Mouse (Mus musculus) midbrain, embryonic 15.5 days (tissue): ENCODE results near the gene Rusc2. TPM values are rescaled to one million over a fixed set of nuclear protein-coding genes. Genes with fewer than 3 reads are reported as not detected.

ENCODE experiments used
- ATAC-seq: fragments of 200-750 bp; cut with Nextera tagmentation; replicated peaks from 2 replicates; pipeline ENCODE4 v1.8.0; 2017; ENCODE audit warnings: moderate TSS enrichment
- H3K27ac ChIP-seq: fragments of 300-500 bp; sonication (generic); 2 replicates; pipeline ENCODE4 v1.5.1; 2015; ENCODE audit warnings: mild to moderate bottlenecking, inconsistent platforms
- H3K27me3 ChIP-seq: fragments of 300-500 bp; sonication (generic); replicated peaks from 2 replicates; pipeline ENCODE4 v1.6.1; 2015; ENCODE audit warnings: inconsistent platforms
- H3K36me3 ChIP-seq: fragments of 300-500 bp; sonication (generic); replicated peaks from 2 replicates; pipeline ENCODE4 v1.6.1; 2015; ENCODE audit warnings: inconsistent platforms
- H3K4me1 ChIP-seq: fragments of 300-500 bp; sonication (generic); 2 replicates; pipeline ENCODE4 v1.6.1; 2015; ENCODE audit warnings: inconsistent platforms
- H3K4me2 ChIP-seq: fragments of 300-500 bp; sonication (generic); 2 replicates; pipeline ENCODE4 v1.6.1; 2015; ENCODE audit warnings: inconsistent platforms, mild to moderate bottlenecking, moderate library complexity
- H3K4me3 ChIP-seq: fragments of 300-500 bp; sonication (generic); 2 replicates; pipeline ENCODE4 v1.5.1; 2015; ENCODE audit warnings: mild to moderate bottlenecking, inconsistent platforms
- H3K9ac ChIP-seq: fragments of 300-500 bp; sonication (generic); 2 replicates; pipeline ENCODE4 v1.6.1; 2015; ENCODE audit warnings: mild to moderate bottlenecking, inconsistent platforms
- H3K9me3 ChIP-seq: fragments of 300-500 bp; sonication (generic); 2 replicates; pipeline ENCODE4 v1.6.1; 2016; ENCODE audit warnings: inconsistent platforms
- WGBS: fragments of 180-500 bp; shearing (Covaris S2); methylation state at CpG from one replicate; pipeline ENCODE4 v1.1.7; 2015; ENCODE audit warnings: mixed read lengths; 5-methylcytosine and 5-hydroxymethylcytosine counted together
- polyA plus RNA-seq: library from polyadenylated mRNA; unstranded; fragments of >200 nt; fragmentation: Nextera tagmentation; extraction: Ambion mirVana; gene quantifications from 2 replicates; pipeline ENCODE4 v1.2.1, GENCODE M21; 2015

The Rusc2 gene
- polyA plus RNA-seq, 1 experiment from 2014 or later: 107 TPM

DNA sequence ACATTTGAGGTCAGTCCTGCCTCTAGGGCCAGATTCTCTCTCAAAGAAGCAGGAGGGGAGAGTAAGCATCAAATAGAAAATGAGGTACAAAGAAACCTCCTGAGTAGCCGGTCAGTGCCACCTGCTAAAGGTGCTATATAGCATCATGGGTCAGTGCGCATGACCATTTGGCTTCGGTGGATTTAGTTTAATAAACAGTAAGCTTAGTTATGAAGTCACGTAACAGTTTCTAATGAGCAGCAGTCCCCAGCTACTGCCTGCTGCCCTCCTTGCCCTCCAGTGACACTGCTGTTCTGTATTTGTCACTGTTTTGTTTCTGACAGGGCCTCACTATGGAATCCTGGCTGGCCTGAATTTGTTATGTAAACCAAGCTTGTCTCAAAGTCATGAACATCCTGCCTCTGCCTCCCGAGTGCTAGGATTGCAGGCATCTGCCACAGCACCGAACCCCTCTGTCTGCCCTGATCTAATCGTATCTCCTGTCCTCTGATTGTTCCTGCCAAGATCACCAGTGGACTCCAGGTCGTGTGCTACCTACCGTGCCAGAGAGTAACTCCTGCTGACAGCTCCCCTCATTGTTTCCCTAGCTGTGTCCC, 8.2 kb downstream of the Rusc2 start:
- no peaks in the 10 kb centered on the region; the same call in 1 of the 2 replicates for H3K4me1 ChIP-seq

DNA sequence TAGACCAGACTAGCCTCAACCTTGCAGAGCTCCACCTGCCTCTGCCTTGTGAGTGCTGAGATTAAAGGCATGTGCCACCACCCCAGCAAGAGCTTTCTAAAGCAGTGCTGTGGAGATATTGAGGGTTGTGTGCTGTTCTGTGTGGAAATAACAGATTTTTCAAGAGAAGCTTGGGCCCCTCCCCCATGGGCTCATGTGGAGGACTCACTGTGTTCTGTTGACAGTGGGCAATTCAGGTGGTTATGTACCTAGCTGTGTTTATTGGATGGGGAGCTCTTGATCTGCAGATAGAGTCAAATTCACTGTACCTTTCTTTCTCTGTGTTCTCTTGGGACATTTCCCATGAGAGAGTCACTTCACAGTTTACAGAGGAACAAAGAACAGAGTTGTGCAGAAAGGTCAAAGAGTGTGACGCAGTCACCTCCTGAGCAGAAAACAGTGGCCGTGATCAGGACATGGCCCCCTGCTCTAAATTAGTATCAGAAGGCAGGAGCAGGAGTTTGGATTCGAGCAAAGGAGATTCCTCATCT, 9.8 kb downstream of the Rusc2 start:
- ATAC-seq: no peak
- H3K9ac ChIP-seq: no peak overlapping the region
- H3K27me3 ChIP-seq: no peaks in the 10 kb centered on the region
- no peaks in the 10 kb centered on the region for H3K36me3 ChIP-seq
- H3K27ac ChIP-seq: no peak overlapping the region
- H3K4me3 ChIP-seq: no peak overlapping the region
- H3K9me3 ChIP-seq: no peaks in the 10 kb centered on the region
- H3K4me2 ChIP-seq: no peak overlapping the region
- WGBS: 70% methylated on average over 3 of the region's 3 CpGs
- H3K4me1 ChIP-seq: no peaks in the 10 kb centered on the region; the same call in 1 of the 2 replicates

More for the DNA sequence above, 8.2 kb downstream of the Rusc2 start:
- H3K9me3 ChIP-seq: no peaks in the 10 kb centered on the region
- H3K4me2 ChIP-seq: no peak overlapping the region
- WGBS: 68% methylated on average over 9 of the region's 9 CpGs
- H3K36me3 ChIP-seq: no peaks in the 10 kb centered on the region
- ATAC-seq: no peak
- H3K27ac ChIP-seq: no peak overlapping the region
- H3K9ac ChIP-seq: no peak overlapping the region
- no peaks in the 10 kb centered on the region for H3K27me3 ChIP-seq
- no peak overlapping the region for H3K4me3 ChIP-seq

GRCm38 (mm10) chr4:43394345-43394891, 12.6 kb downstream of the Rusc2 start:
- Histone ChIP-seq H3K9me3 (no peaks in the 10 kb centered on the region), H3K4me1 (peaks cover 16% of the 10 kb centered on the region), H3K27ac (peak overlapping the region; percentile 20; the same call in 1 of the 2 replicates), H3K4me3 (no peak overlapping the region), H3K4me2 (no peak overlapping the region), H3K27me3 (no peaks in the 10 kb centered on the region), H3K36me3 (no peaks in the 10 kb centered on the region), H3K9ac (no peak overlapping the region)
- 64% methylated on average over 15 of the region's 15 CpGs for WGBS
- ATAC-seq: no peak

GRCm38 (mm10) chr4:43395147-43395546, 13.4 kb downstream of the Rusc2 start:
- H3K4me1 ChIP-seq: peaks cover 21% of the 10 kb centered on the region
- 94% methylated on average over 5 of the region's 5 CpGs for WGBS
- no peak for ATAC-seq

GRCm38 (mm10) chr4:43395836-43396235, 14.1 kb downstream of the Rusc2 start:
- H3K4me1 ChIP-seq: peaks cover 22% of the 10 kb centered on the region
- no peaks in the 10 kb centered on the region for H3K9me3 ChIP-seq
- no peak for ATAC-seq
- no peak overlapping the region for H3K4me2 ChIP-seq
- H3K4me3 ChIP-seq: no peak overlapping the region
- H3K36me3 ChIP-seq: no peaks in the 10 kb centered on the region
- no peaks in the 10 kb centered on the region for H3K27me3 ChIP-seq
- 77% methylated on average over 9 of the region's 9 CpGs for WGBS
- H3K27ac ChIP-seq: no peak overlapping the region
- H3K9ac ChIP-seq: no peak overlapping the region

More at GRCm38 (mm10) chr4:43395147-43395546, 13.4 kb downstream of the Rusc2 start:
- no peak overlapping the region for H3K9ac ChIP-seq
- no peak overlapping the region for H3K4me3 ChIP-seq
- H3K27me3 ChIP-seq: no peaks in the 10 kb centered on the region
- H3K9me3 ChIP-seq: no peaks in the 10 kb centered on the region
- no peaks in the 10 kb centered on the region for H3K36me3 ChIP-seq
- H3K27ac ChIP-seq: peak overlapping the region; percentile 20; the same call in 1 of the 2 replicates
- H3K4me2 ChIP-seq: no peak overlapping the region

DNA sequence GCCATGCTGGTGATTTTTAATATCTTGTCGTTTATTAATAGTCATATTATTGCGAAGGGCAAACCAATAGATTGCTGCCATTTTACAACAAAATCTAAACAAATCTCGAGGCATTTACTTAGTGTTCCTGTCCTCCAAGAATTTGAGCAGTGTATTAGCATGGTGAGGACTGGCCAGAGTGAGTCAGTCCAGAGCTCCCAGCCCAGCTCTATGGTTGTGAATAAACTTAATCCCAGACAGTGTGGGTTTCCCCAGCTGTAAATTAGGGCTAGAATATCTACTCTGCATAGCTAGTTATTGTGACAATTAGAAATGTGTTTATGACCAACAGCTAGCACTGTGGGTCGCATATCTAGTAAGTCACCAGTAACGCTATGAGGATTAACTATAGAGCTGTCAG, 14.6 kb downstream of the Rusc2 start:
- H3K4me1 ChIP-seq: peaks cover 28% of the 10 kb centered on the region
- H3K9me3 ChIP-seq: no peaks in the 10 kb centered on the region
- 87% methylated on average over 5 of the region's 5 CpGs for WGBS
- H3K36me3 ChIP-seq: no peaks in the 10 kb centered on the region
- no peak overlapping the region for H3K4me2 ChIP-seq
- H3K9ac ChIP-seq: no peak overlapping the region
- no peak for ATAC-seq
- no peak overlapping the region for H3K27ac ChIP-seq
- H3K4me3 ChIP-seq: no peak overlapping the region
- H3K27me3 ChIP-seq: no peaks in the 10 kb centered on the region

DNA sequence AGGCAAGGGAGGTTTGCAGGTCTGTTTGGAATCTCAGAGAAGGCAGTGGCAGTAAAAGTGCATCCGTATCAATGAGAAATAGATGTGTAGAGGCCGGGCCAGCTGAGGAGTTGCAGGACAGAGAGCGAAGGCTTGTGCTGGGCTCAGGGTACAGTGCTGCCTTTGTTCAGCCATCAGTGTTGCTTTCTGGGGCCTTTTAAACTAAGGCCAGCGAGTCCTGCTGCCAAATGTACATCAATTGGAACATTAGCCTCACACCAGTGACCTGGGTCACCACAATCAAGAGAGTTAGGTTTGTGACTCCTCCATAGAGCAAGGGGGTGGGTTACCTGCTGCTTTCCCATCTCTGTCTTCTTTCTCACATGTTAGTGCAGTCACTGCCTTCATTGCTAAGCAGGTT, 16.2 kb downstream of the Rusc2 start:
- Histone ChIP-seq H3K9me3 (no peaks in the 10 kb centered on the region), H3K27ac (no peak overlapping the region; the same call in 1 of the 2 replicates), H3K4me3 (no peak overlapping the region), H3K4me2 (no peak overlapping the region), H3K4me1 (peaks cover 28% of the 10 kb centered on the region), H3K36me3 (no peaks in the 10 kb centered on the region), H3K27me3 (no peaks in the 10 kb centered on the region), H3K9ac (no peak overlapping the region)
- 70% methylated on average over 4 of the region's 4 CpGs for WGBS
- no peak for ATAC-seq

DNA sequence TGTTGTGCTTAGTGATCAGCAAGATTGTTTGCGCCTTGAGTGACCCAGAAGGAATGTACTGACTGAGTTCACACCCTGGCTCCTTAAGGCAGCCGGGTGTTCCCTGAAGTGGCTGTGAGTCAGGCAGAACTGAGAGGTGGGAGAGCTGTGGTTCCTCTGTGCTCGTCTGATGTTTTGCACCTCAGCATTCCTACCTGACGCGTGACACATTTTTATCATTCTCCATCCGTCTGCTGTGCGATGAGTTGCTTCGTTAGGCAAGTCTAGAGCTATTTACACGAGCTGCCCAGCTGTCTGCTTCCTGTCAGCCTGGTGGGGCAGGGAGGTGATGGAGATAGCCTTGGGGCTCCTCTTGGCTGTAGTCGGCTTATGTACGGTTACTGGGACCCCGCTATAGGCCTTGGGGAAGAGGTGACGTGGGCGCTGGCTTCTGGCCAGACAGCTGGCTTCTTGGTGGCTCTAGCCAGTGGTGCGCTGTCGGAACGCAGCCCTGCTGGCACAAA, 17.1 kb downstream of the Rusc2 start:
- H3K27ac ChIP-seq: peak overlapping the region; percentile 55
- ATAC-seq: peak; percentile 37; the same call in 1 of the 2 replicates
- WGBS: 46% methylated on average over 17 of the region's 17 CpGs
- H3K4me1 ChIP-seq: peaks cover 28% of the 10 kb centered on the region
- H3K36me3 ChIP-seq: no peaks in the 10 kb centered on the region
- no peaks in the 10 kb centered on the region for H3K27me3 ChIP-seq
- H3K4me3 ChIP-seq: no peak overlapping the region
- no peaks in the 10 kb centered on the region for H3K9me3 ChIP-seq
- H3K4me2 ChIP-seq: peak overlapping the region; percentile 17; the same call in 1 of the 2 replicates
- no peak overlapping the region for H3K9ac ChIP-seq

DNA sequence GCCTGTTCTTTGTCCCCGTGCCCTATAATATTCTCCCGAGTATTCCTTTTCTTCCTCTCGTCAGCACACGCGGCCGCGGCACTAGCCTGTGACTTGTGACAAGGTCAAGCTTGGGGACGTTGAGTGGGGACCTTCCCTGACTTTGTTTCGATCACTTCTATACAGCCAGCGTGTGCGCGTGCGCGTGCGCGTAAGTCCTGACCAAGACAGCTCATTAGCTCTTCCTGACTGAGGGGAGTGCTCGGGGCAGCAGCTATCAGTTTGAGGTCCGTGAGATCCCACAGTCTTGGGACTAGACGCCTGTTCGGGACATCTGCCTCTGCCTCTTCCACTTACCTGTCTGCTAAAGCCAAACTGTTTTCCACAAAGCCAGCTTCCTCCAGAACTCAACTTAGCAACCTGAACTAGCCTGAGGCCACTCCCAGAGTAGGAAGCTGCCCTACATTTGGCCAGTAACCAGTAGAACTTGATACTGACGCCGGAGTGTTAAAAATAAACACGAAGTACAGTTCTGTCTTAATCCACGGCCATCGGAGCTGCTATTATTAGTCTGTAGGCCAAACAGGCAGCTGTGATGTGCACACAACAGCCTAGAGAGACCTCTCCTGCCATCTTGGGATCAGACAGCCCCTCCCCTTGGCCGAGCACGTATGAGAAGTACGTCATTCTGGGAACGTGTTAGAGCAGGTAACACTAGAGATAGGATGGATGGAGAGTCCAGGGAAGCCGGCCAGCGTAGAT, 17.8 kb downstream of the Rusc2 start:
- H3K9ac ChIP-seq: no peak overlapping the region
- no peaks in the 10 kb centered on the region for H3K36me3 ChIP-seq
- 82% methylated on average over 31 of the region's 31 CpGs for WGBS
- peaks cover 28% of the 10 kb centered on the region for H3K4me1 ChIP-seq
- peak overlapping the region; percentile 55 for H3K27ac ChIP-seq
- peak overlapping the region; percentile 17; the same call in 1 of the 2 replicates for H3K4me2 ChIP-seq
- H3K4me3 ChIP-seq: no peak overlapping the region
- ATAC-seq: 0 out of 2 replicates have a peak, but pooled peaks have one; percentile 10
- no peaks in the 10 kb centered on the region for H3K27me3 ChIP-seq
- H3K9me3 ChIP-seq: no peaks in the 10 kb centered on the region

DNA sequence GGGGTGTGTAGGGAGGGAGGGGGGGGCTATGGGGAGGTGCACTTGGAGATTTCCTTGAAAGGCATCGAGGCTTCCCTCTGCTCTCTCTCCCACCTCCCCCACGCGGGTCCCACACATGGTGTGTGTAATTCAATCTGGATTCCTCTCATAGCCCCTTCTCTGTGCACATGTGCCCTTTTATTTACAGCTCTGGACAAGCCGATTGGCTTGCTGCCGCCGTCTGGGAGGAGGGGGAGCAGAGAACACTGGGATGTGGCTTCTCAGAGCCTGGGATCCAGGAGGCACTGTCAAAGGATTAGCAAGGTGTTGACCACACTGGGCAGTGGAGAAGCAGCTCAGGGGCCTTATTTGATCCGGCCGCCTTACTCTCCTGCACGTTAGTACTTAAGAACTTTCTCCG, 19.2 kb downstream of the Rusc2 start:
- H3K27ac ChIP-seq: no peak overlapping the region
- ATAC-seq: no peak
- no peaks in the 10 kb centered on the region for H3K27me3 ChIP-seq
- no peak overlapping the region for H3K4me2 ChIP-seq
- H3K4me3 ChIP-seq: no peak overlapping the region
- H3K9ac ChIP-seq: no peak overlapping the region
- peaks cover 35% of the 10 kb centered on the region for H3K4me1 ChIP-seq
- WGBS: 19% methylated on average over 10 of the region's 10 CpGs
- no peaks in the 10 kb centered on the region for H3K36me3 ChIP-seq
- H3K9me3 ChIP-seq: no peaks in the 10 kb centered on the region

- Histone ChIP-seq H3K9ac (no peak overlapping the region), H3K27me3 (no peaks in the 10 kb centered on the region), H3K4me2 (no peak overlapping the region), H3K36me3 (no peaks in the 10 kb centered on the region), H3K27ac (no peak overlapping the region), H3K4me3 (no peak overlapping the region), H3K9me3 (no peaks in the 10 kb centered on the region), H3K4me1 (peaks cover 36% of the 10 kb centered on the region)
- WGBS: 81% methylated on average over 10 of the region's 10 CpGs
- no peak for ATAC-seq
These were observed 19.7 kb downstream of the Rusc2 start for GRCm38 (mm10) chr4:43401486-43401885.

DNA sequence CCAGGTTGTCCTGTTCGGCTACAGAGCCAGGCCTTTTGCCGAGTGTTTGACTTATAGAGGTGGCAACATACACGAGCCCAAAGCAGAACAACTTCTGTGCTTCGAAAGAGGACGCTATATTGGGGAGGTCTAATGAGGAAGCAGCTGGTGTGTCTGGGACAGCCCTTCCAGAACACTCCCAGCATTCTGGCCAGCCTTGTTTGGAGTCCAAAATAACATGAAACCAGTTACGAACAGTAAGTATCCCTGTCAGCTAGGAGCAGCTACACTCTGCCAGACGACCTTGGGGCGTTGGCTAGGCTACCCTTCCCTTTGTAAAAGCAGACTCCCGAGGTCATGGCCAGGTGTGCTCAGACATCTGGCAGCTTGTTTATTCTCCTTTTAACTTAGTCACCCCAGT, 20.4 kb downstream of the Rusc2 start:
- H3K4me3 ChIP-seq: no peak overlapping the region
- H3K9me3 ChIP-seq: no peaks in the 10 kb centered on the region
- ATAC-seq: no peak
- 87% methylated on average over 9 of the region's 9 CpGs for WGBS
- peaks cover 37% of the 10 kb centered on the region for H3K4me1 ChIP-seq
- H3K4me2 ChIP-seq: no peak overlapping the region
- no peaks in the 10 kb centered on the region for H3K36me3 ChIP-seq
- H3K27me3 ChIP-seq: no peaks in the 10 kb centered on the region
- H3K27ac ChIP-seq: no peak overlapping the region
- no peak overlapping the region for H3K9ac ChIP-seq
